16 mouse cellular contexts compared by ENCODE assay signal in genomic region chr6:50306625-50307024, GRCm38 (mm10).
"Had no signal": no experiment of that assay in that cellular context is flagged by ENCODE, and none has a peak within 500 bp of the region (broad histone marks: within the 10 kb centered on the region; RNA-seq: fewer than 3 reads in every experiment).

No protein-coding gene starts in this region.

- ATAC-seq: midbrain, embryonic 15.5 days had no signal

- DNase-seq: kidney, adult 2 months; kidney, postnatal 14 days; layer of hippocampus, postnatal 36 days; liver; lung, adult 2 months; lung, postnatal 10 days; right cerebral cortex, postnatal 14 days; thymus, adult 2 months; thymus, postnatal 25 days had no signal

- H3K36me3 ChIP-seq: midbrain, embryonic 15.5 days; neural tube, embryonic 13.5 days had no signal

- H3K9ac ChIP-seq: kidney, embryonic 15.5 days; limb, embryonic 12.5 days; liver, embryonic 14.5 days; midbrain, embryonic 15.5 days; neural tube, embryonic 13.5 days; stomach, embryonic 15.5 days had no signal

- H3K4me2 ChIP-seq: kidney, embryonic 15.5 days; limb, embryonic 12.5 days; midbrain, embryonic 11.5 days; midbrain, embryonic 15.5 days; neural tube, embryonic 13.5 days; stomach, embryonic 15.5 days had no signal

- H3K4me3 ChIP-seq: kidney, embryonic 15.5 days; limb, embryonic 12.5 days; midbrain, embryonic 15.5 days; neural tube, embryonic 13.5 days; stomach, embryonic 15.5 days had no signal

- H3K9me3 ChIP-seq: kidney, embryonic 15.5 days; limb, embryonic 12.5 days; midbrain, embryonic 15.5 days; neural tube, embryonic 13.5 days; stomach, embryonic 15.5 days had no signal

- H3K27ac ChIP-seq: kidney, embryonic 15.5 days; limb, embryonic 12.5 days; liver, embryonic 14.5 days; midbrain, embryonic 15.5 days; neural tube, embryonic 13.5 days; stomach, embryonic 15.5 days had no signal

- H3K27me3 ChIP-seq: kidney, embryonic 15.5 days; limb, embryonic 12.5 days; midbrain, embryonic 15.5 days; neural tube, embryonic 13.5 days; stomach, embryonic 15.5 days had no signal

- H3K4me1 ChIP-seq: kidney, embryonic 15.5 days; neural tube, embryonic 13.5 days; stomach, embryonic 15.5 days had no signal
